Mouse (Mus musculus): ENCODE data around the gene Nap1l5.

GRCm38 (mm10) chr6:58882271-58882670, 24.6 kb downstream of the Nap1l5 start:
- TF ChIP-seq CTCF (IDR thresholded peaks at IDR 0.05; ENCODE audit: control insufficient read depth, insufficient read depth, insufficient replicate concordance, low read depth, low read length) (no peak), POLR2A (IDR thresholded peaks at IDR 0.05; ENCODE audit: control insufficient read depth, low read depth, low read length) (no peak)

Measured in testis, adult 2 months (tissue).